Mouse (Mus musculus): ENCODE measurements around the gene Zfand3. TPM values are rescaled to one million over a fixed set of nuclear protein-coding genes. Genes with fewer than 3 reads are reported as not detected.
A peak's percentile ranks its signal among the peaks of the same experiment; 100 is the strongest.

Zfand3 gene
- total and polyA plus RNA-seq, 2 experiments from 2014 or later: 48.7 to 91.5 TPM

DNA sequence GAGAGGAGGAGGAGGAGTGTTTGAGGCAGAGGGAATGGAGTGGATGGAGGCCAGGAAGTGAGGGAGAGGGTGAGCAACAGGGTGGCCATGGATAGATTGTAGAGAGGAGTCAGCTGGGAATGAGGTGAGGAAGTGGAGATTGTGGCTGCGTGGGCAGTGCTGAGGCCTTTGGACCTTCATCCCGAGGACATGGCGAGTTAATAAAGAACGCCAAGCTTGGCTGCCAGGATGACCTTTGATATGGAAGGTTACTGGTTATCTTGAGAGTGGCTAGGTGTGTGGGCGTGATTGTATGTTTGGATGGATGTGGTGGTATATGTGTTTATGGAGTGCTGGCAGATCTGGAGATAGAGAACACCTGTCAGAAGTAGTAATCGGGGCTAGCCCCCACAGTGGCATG, 3.4 kb downstream of the Zfand3 start:
- H3K27me3 ChIP-seq (ENCODE audit: insufficient read depth, low read length): no peaks in the 10 kb centered on the region
- H3K4me3 ChIP-seq (ENCODE audit: low read depth, low read length): no peak overlapping the region
- ATAC-seq (no peak), DNase-seq (no peak)
- H3K27ac ChIP-seq (ENCODE audit: low read depth, low read length): no peak overlapping the region
- no peaks in the 10 kb centered on the region for H3K36me3 ChIP-seq (ENCODE audit: insufficient read depth)
- no peak overlapping the region; the same call in 1 of the 2 replicates for H3K4me2 ChIP-seq (ENCODE audit: low read depth)
- H3K9me3 ChIP-seq (ENCODE audit: low read length): no peaks in the 10 kb centered on the region
- peaks cover 19% of the 10 kb centered on the region for H3K4me1 ChIP-seq (ENCODE audit: insufficient read depth)
- H3K9ac ChIP-seq: no peak overlapping the region
- no peak for TF ChIP-seq CTCF (IDR thresholded peaks at IDR 0.05; ENCODE audit: low read depth)
- WGBS: 90% methylated on average over 6 of the region's 6 CpGs

DNA sequence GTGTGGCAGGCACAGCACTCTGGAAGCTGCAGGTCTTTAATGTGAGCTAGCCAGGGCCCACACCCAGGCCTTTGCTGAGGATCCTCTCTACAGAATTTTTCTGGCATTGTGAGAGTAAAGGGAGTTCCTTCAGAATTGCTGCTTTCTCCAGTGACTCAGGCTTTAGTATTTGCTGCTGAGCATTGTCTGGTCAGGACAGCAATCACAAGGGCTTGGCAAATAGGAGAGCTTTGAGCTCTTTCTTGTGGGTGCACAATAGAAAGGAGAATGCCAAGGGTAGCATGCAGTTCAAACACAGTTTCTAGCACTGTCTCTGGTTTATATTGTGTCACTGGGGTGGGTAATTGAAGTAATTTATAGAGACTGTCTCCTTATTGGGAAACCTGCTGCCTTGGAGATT, 3.9 kb downstream of the Zfand3 start:
- no peak for DNase-seq
- H3K27ac ChIP-seq (ENCODE audit: low read depth, low read length): no peak overlapping the region

DNA sequence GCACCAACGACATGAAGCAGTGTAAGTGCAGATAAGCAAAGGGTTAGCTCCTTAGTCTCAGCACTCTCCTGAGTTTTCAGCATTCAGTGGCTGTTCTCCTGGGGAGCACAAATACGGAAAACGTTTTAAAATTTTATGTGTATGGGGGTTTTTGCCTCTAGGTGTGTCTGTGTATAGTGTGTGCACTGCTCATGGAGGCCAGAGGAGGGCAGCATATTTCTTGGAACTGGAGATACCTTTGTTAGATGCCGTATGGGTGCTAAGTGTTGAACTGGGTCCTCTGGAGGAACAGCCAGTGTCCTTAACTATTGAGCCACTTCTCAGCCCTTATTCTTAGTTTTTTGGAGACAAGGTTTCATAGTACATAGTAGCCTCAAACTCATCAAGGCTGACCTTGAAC, 10.1 kb downstream of the Zfand3 start:
- Histone ChIP-seq H3K9ac (no peak overlapping the region), H3K4me1 (ENCODE audit: insufficient read depth) (no peaks in the 10 kb centered on the region), H3K27ac (ENCODE audit: low read depth, low read length) (no peak overlapping the region), H3K4me2 (ENCODE audit: low read depth) (no peak overlapping the region), H3K9me3 (ENCODE audit: low read length) (no peaks in the 10 kb centered on the region), H3K27me3 (ENCODE audit: insufficient read depth, low read length) (no peaks in the 10 kb centered on the region), H3K4me3 (ENCODE audit: low read depth, low read length) (no peak overlapping the region), H3K36me3 (ENCODE audit: insufficient read depth) (no peaks in the 10 kb centered on the region)
- peak; percentile 32 for TF ChIP-seq CTCF (IDR thresholded peaks at IDR 0.05; ENCODE audit: low read depth)
- DNase-seq (no peak), ATAC-seq (no peak)
- 94% methylated on average over 4 of the region's 4 CpGs for WGBS

More for the DNA sequence above, 3.9 kb downstream of the Zfand3 start:
- no peak for ATAC-seq
- H3K4me2 ChIP-seq (ENCODE audit: low read depth): no peak overlapping the region; the same call in 1 of the 2 replicates
- H3K27me3 ChIP-seq (ENCODE audit: insufficient read depth, low read length): no peaks in the 10 kb centered on the region
- H3K4me3 ChIP-seq (ENCODE audit: low read depth, low read length): no peak overlapping the region
- peaks cover 19% of the 10 kb centered on the region for H3K4me1 ChIP-seq (ENCODE audit: insufficient read depth)
- H3K9me3 ChIP-seq (ENCODE audit: low read length): no peaks in the 10 kb centered on the region
- H3K9ac ChIP-seq: no peak overlapping the region
- TF ChIP-seq CTCF (IDR thresholded peaks at IDR 0.05; ENCODE audit: low read depth): no peak
- no peaks in the 10 kb centered on the region for H3K36me3 ChIP-seq (ENCODE audit: insufficient read depth)

GRCm38 (mm10) chr17:30018927-30019610, 14.5 kb downstream of the Zfand3 start:
- H3K9me3 ChIP-seq (ENCODE audit: low read length): no peaks in the 10 kb centered on the region
- H3K4me2 ChIP-seq (ENCODE audit: low read depth): no peak overlapping the region
- DNase-seq (no peak), ATAC-seq (no peak)
- H3K27ac ChIP-seq (ENCODE audit: low read depth, low read length): no peak overlapping the region
- no peaks in the 10 kb centered on the region for H3K27me3 ChIP-seq (ENCODE audit: insufficient read depth, low read length)
- 78% methylated on average over 12 of the region's 12 CpGs for WGBS
- no peak overlapping the region for H3K9ac ChIP-seq
- no peaks in the 10 kb centered on the region for H3K36me3 ChIP-seq (ENCODE audit: insufficient read depth)
- H3K4me3 ChIP-seq (ENCODE audit: low read depth, low read length): no peak overlapping the region
- TF ChIP-seq CTCF (IDR thresholded peaks at IDR 0.05; ENCODE audit: low read depth): no peak
- H3K4me1 ChIP-seq (ENCODE audit: insufficient read depth): no peaks in the 10 kb centered on the region

GRCm38 (mm10) chr17:30019942-30020341, 15.4 kb downstream of the Zfand3 start:
- WGBS: 58% methylated on average over 6 of the region's 6 CpGs
- no peaks in the 10 kb centered on the region for H3K36me3 ChIP-seq (ENCODE audit: insufficient read depth)
- H3K4me2 ChIP-seq (ENCODE audit: low read depth): no peak overlapping the region
- ATAC-seq (no peak), DNase-seq (no peak)
- H3K4me1 ChIP-seq (ENCODE audit: insufficient read depth): no peaks in the 10 kb centered on the region
- no peak overlapping the region for H3K4me3 ChIP-seq (ENCODE audit: low read depth, low read length)
- H3K27me3 ChIP-seq (ENCODE audit: insufficient read depth, low read length): no peaks in the 10 kb centered on the region
- no peaks in the 10 kb centered on the region for H3K9me3 ChIP-seq (ENCODE audit: low read length)
- no peak for TF ChIP-seq CTCF (IDR thresholded peaks at IDR 0.05; ENCODE audit: low read depth)
- no peak overlapping the region for H3K27ac ChIP-seq (ENCODE audit: low read depth, low read length)
- H3K9ac ChIP-seq: no peak overlapping the region

GRCm38 (mm10) chr17:30024651-30025050, 20.1 kb downstream of the Zfand3 start:
- no peak for ATAC-seq
- no peak overlapping the region for H3K4me2 ChIP-seq (ENCODE audit: low read depth)
- no peak overlapping the region for H3K4me3 ChIP-seq (ENCODE audit: low read depth, low read length)
- H3K27me3 ChIP-seq (ENCODE audit: insufficient read depth, low read length): no peaks in the 10 kb centered on the region
- peak; percentile 77 for DNase-seq
- no peak overlapping the region for H3K9ac ChIP-seq
- WGBS: 66% methylated on average over 5 of the region's 5 CpGs
- no peaks in the 10 kb centered on the region; the same call in 1 of the 2 replicates for H3K4me1 ChIP-seq (ENCODE audit: insufficient read depth)
- no peaks in the 10 kb centered on the region for H3K9me3 ChIP-seq (ENCODE audit: low read length)
- TF ChIP-seq CTCF (IDR thresholded peaks at IDR 0.05; ENCODE audit: low read depth): peak; percentile 82
- H3K36me3 ChIP-seq (ENCODE audit: insufficient read depth): no peaks in the 10 kb centered on the region
- no peak overlapping the region for H3K27ac ChIP-seq (ENCODE audit: low read depth, low read length)

DNA sequence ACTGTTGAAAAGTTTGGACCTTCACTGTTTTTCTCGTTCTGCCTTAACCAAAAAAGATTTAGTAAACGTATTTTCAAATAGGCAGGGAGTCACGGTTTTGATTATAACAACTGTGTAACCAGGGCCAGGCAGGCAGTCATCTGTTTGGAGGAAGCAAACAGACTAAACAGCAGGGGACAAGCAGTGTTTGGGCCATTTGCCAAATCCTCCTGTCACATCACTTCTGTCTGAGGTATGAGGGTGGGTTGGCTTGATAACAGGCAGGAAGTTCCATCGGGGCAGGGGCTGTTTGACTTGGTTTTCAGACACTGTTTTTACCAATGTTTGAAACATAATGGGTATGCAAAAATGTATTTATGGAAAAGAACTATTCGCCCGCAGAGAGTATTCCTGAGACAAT, 22.1 kb downstream of the Zfand3 start:
- Histone ChIP-seq H3K4me1 (ENCODE audit: insufficient read depth) (no peaks in the 10 kb centered on the region; the same call in 1 of the 2 replicates), H3K27me3 (ENCODE audit: insufficient read depth, low read length) (no peaks in the 10 kb centered on the region), H3K27ac (ENCODE audit: low read depth, low read length) (no peak overlapping the region), H3K4me3 (ENCODE audit: low read depth, low read length) (no peak overlapping the region), H3K9ac (no peak overlapping the region), H3K4me2 (ENCODE audit: low read depth) (no peak overlapping the region), H3K9me3 (ENCODE audit: low read length) (no peaks in the 10 kb centered on the region), H3K36me3 (ENCODE audit: insufficient read depth) (no peaks in the 10 kb centered on the region)
- no peak for TF ChIP-seq CTCF (IDR thresholded peaks at IDR 0.05; ENCODE audit: low read depth)
- DNase-seq (peak; percentile 32), ATAC-seq (no peak)
- WGBS: 17% methylated on average over 6 of the region's 6 CpGs
